Mouse (Mus musculus) heart, adult 2 months (tissue): ENCODE measurements around the gene Usp37. TPM values are rescaled to one million over a fixed set of nuclear protein-coding genes. Genes with fewer than 3 reads are reported as not detected.

Experiments
- DNase-seq, 2 experiments: peaks; one replicate each; pipeline ENCODE4 v3.0.0; 2021
- H3K27ac ChIP-seq: fragments of 200-600 bp; 2 replicates; pipeline ENCODE4 v1.8.1; 2022
- H3K27me3 ChIP-seq: fragments of 200-500 bp; 2 replicates; pipeline ENCODE4 v1.6.1; 2012; ENCODE audit warnings: mild to moderate bottlenecking, low read length, inconsistent platforms, mixed read lengths; ENCODE audit not compliant: control insufficient read depth, insufficient read depth
- H3K36me3 ChIP-seq: fragments of 200-500 bp; 2 replicates; pipeline ENCODE4 v1.6.1; 2012; ENCODE audit warnings: low read length, inconsistent platforms; ENCODE audit not compliant: control insufficient read depth, insufficient read depth
- H3K4me1 ChIP-seq: fragments of 200-500 bp; 2 replicates; pipeline ENCODE4 v1.6.1; 2011; ENCODE audit warnings: low read length; ENCODE audit not compliant: control insufficient read depth, insufficient read depth
- H3K4me3 ChIP-seq: fragments of 200-600 bp; 2 replicates; pipeline ENCODE4 v1.8.1; 2022
- H3K79me2 ChIP-seq: fragments of 200-500 bp; replicated peaks from 2 replicates; pipeline ENCODE4 v1.6.1; 2012; ENCODE audit warnings: mild to moderate bottlenecking, inconsistent platforms, low read length, moderate library complexity, mixed read lengths; ENCODE audit not compliant: control insufficient read depth, insufficient read depth
- H3K9ac ChIP-seq: fragments of 200-500 bp; 2 replicates; pipeline ENCODE4 v1.6.1; 2012; ENCODE audit warnings: low read depth, mild to moderate bottlenecking, control low read depth, inconsistent platforms, low read length, mixed read lengths
- CTCF ChIP-seq: fragments of 200-600 bp; IDR thresholded peaks from 2 replicates; pipeline ENCODE4 v1.8.1; 2022; ENCODE audit warnings: antibody characterized with exemption, mild to moderate bottlenecking, moderate library complexity
- EP300 ChIP-seq: fragments of 200-500 bp; IDR thresholded peaks from 2 replicates; pipeline ENCODE4 v1.6.1; 2011; ENCODE audit warnings: low read depth, low read length, control low read depth; ENCODE audit not compliant: insufficient read depth
- POLR2A ChIP-seq: fragments of 200-500 bp; IDR thresholded peaks from 2 replicates; pipeline ENCODE4 v1.6.1; 2011; ENCODE audit warnings: mild to moderate bottlenecking, low read depth, low read length, control low read depth; ENCODE audit not compliant: insufficient read depth
- WGBS: fragments of 180-500 bp; shearing (Covaris S2); methylation state at CpG from one replicate; pipeline ENCODE4 v1.1.7; 2018; 5-methylcytosine and 5-hydroxymethylcytosine counted together
- intact Hi-C: fragments of 180-260 bp; cut with DNase I; formaldehyde crosslinking; loops from one replicate; pipeline ENCODE4 v1.15.1; 2025
- polyA plus RNA-seq: library from polyadenylated mRNA; depleted of rRNA; stranded (reverse); fragments of >200 nt; gene quantifications from 2 replicates; pipeline ENCODE4 v1.2.3, GENCODE M21; 2012
- total RNA-seq, 2 experiments: library from RNA; stranded (reverse); gene quantifications; 2 replicates each; pipeline ENCODE4 v1.2.3; 2021

Usp37 gene
- total and polyA plus RNA-seq, 3 experiments: 2.9 to 8.1 (median 6.5) TPM

GRCm38 (mm10) chr1:74569739-74570719 lies 25.9 kb upstream of the Usp37 start:
- Histone ChIP-seq H3K79me2 (no peaks in the 10 kb centered on the region), H3K9ac (no peak overlapping the region), H3K27me3 (no peaks in the 10 kb centered on the region), H3K4me3 (no peak overlapping the region), H3K4me1 (no peaks in the 10 kb centered on the region), H3K27ac (no peak overlapping the region), H3K36me3 (no peaks in the 10 kb centered on the region; the same call in 1 of the 2 replicates)
- DNase-seq: no peak
- TF ChIP-seq CTCF (0 out of 2 replicates have a peak, but pooled peaks have one; percentile 2), EP300 (no peak), POLR2A (no peak)
- intact Hi-C loops: no loop called here
- WGBS: 83% methylated on average over 29 of the region's 29 CpGs

- DNase-seq: no peak
- no peak overlapping the region for H3K9ac ChIP-seq
- H3K27ac ChIP-seq: no peak overlapping the region
- H3K79me2 ChIP-seq: no peaks in the 10 kb centered on the region
- H3K4me1 ChIP-seq: no peaks in the 10 kb centered on the region
- H3K36me3 ChIP-seq: no peaks in the 10 kb centered on the region; the same call in 1 of the 2 replicates
- no peak overlapping the region for H3K4me3 ChIP-seq
- no peaks in the 10 kb centered on the region for H3K27me3 ChIP-seq
- WGBS: 87% methylated on average over 6 of the region's 6 CpGs
- TF ChIP-seq EP300 (no peak), POLR2A (no peak), CTCF (no peak)
- intact Hi-C loops: no loop called here
Measured at GRCm38 (mm10) chr1:74565834-74566233, 21.8 kb upstream of the Usp37 start.

- H3K27ac ChIP-seq: no peak overlapping the region
- DNase-seq: no peak
- no peak for TF ChIP-seq EP300
- no peak for TF ChIP-seq CTCF
- TF ChIP-seq POLR2A: no peak
- no peaks in the 10 kb centered on the region for H3K79me2 ChIP-seq
- no peak overlapping the region for H3K9ac ChIP-seq
- H3K4me1 ChIP-seq: no peaks in the 10 kb centered on the region
- no peak overlapping the region for H3K4me3 ChIP-seq
- H3K36me3 ChIP-seq: no peaks in the 10 kb centered on the region
- intact Hi-C loops: no loop called here
- 82% methylated on average over 5 of the region's 5 CpGs for whole genome bisulfite sequencing
- no peaks in the 10 kb centered on the region for H3K27me3 ChIP-seq
Measured at GRCm38 (mm10) chr1:74559061-74559460, 15.0 kb upstream of the Usp37 start.

- no peak for DNase-seq
- Histone ChIP-seq H3K27me3 (0 out of 2 replicates have a peak, but pooled peaks cover 2% of the 10 kb centered on the region), H3K9ac (no peak within 1 kb of the TSS), H3K27ac (no peak within 1 kb of the TSS), H3K4me3 (no peak within 1 kb of the TSS), H3K36me3 (no peaks in the 10 kb centered on the region), H3K79me2 (no peaks in the 10 kb centered on the region), H3K4me1 (no peaks in the 10 kb centered on the region)
- intact Hi-C loops: no loop called here
- WGBS: 20% methylated on average over 6 of the region's 6 CpGs
- no peak for TF ChIP-seq EP300
- TF ChIP-seq POLR2A: no peak
- no peak for TF ChIP-seq CTCF
Measured at GRCm38 (mm10) chr1:74542451-74542961, 1.6 kb downstream of the Usp37 start, which contains the start of gene Plcd4. Plcd4 (plus strand) TSS chr1:74542888.

- Histone ChIP-seq H3K4me1 (no peaks in the 10 kb centered on the region), H3K36me3 (no peaks in the 10 kb centered on the region), H3K27ac (no peak overlapping the region), H3K4me3 (no peak overlapping the region), H3K79me2 (no peaks in the 10 kb centered on the region), H3K9ac (no peak overlapping the region), H3K27me3 (0 out of 2 replicates have a peak, but pooled peaks cover 2% of the 10 kb centered on the region)
- TF ChIP-seq EP300 (no peak), CTCF (no peak), POLR2A (no peak)
- DNase-seq: no peak
- intact Hi-C loops: no loop called here
Measured at GRCm38 (mm10) chr1:74538650-74539049, 5.4 kb downstream of the Usp37 start.

- no peak overlapping the region for H3K9ac ChIP-seq
- H3K4me3 ChIP-seq: no peak overlapping the region
- no peak overlapping the region for H3K27ac ChIP-seq
- no peaks in the 10 kb centered on the region; the same call in 1 of the 2 replicates for H3K36me3 ChIP-seq
- H3K4me1 ChIP-seq: no peaks in the 10 kb centered on the region
- WGBS: 93% methylated on average over 7 of the region's 7 CpGs
- intact Hi-C loops: no loop called here
- TF ChIP-seq POLR2A: no peak
- TF ChIP-seq CTCF: no peak
- no peak for TF ChIP-seq EP300
- no peaks in the 10 kb centered on the region for H3K79me2 ChIP-seq
- DNase-seq: no peak
- no peaks in the 10 kb centered on the region for H3K27me3 ChIP-seq
Measured at GRCm38 (mm10) chr1:74528589-74528988, 15.5 kb downstream of the Usp37 start.
